In genomic region chr4:148038079-148038599, GRCm38 (mm10) we compare ENCODE assay signal across 9 mouse cellular contexts. TPM values are rescaled to one million over a fixed set of nuclear protein-coding genes. Genes with fewer than 3 reads are reported as not detected.
DNase-seq lines count a peak whose midpoint lies in the region; ATAC-seq and TF ChIP-seq lines count a peak whose summit lies in the region.
"Had no signal": no experiment of that assay in that cellular context is flagged by ENCODE, and none has a peak within 500 bp of the region (broad histone marks: within the 10 kb centered on the region; RNA-seq: fewer than 3 reads in every experiment).

No protein-coding gene starts in this region.

- H3K4me2 ChIP-seq in embryonic facial prominence, embryonic 11.5 days (ENCODE audit: low read depth, low read length) = peak overlapping the region; percentile 73
- H3K4me2 ChIP-seq in myocyte (ENCODE audit: low read depth) = peak overlapping the region; percentile 80

- no peaks in the 10 kb centered on the region for H3K9me3 ChIP-seq in embryonic facial prominence, embryonic 11.5 days (replicated peaks; ENCODE audit: control insufficient read depth, low read length)

- no peak for TF ChIP-seq POLR2A in myocyte (IDR thresholded peaks at IDR 0.05; ENCODE audit: insufficient read length, low read depth)

- H3K4me1 ChIP-seq in embryonic facial prominence, embryonic 11.5 days (ENCODE audit: control insufficient read depth, insufficient read depth, low read length) = no peaks in the 10 kb centered on the region

- TF ChIP-seq CTCF in layer of hippocampus, adult 2 months (conservative IDR thresholded peaks at IDR 0.05) = peak; percentile 35; the same call in 1 of the 2 replicates

- H3K27ac ChIP-seq in layer of hippocampus, adult 2 months = peak overlapping the region; percentile 97
- H3K27ac ChIP-seq in embryonic facial prominence, embryonic 11.5 days (replicated peaks; ENCODE audit: low read depth, low read length) = peak overlapping the region; percentile 70

- DNase-seq in layer of hippocampus, adult 2 months (ENCODE audit: low spot score in 2 of 2) = no peak
- DNase-seq in layer of hippocampus, adult 11-12 months (ENCODE audit: low spot score) = no peak
- DNase-seq in embryonic facial prominence, embryonic 11.5 days (ENCODE audit: low spot score) = no peak
- DNase-seq in adrenal gland, adult 18-20 months (ENCODE audit: low spot score in 2 of 2) = no peak
- no peak for DNase-seq in right cerebral cortex, postnatal 14 days

- ATAC-seq in embryonic facial prominence, embryonic 11.5 days (replicated peaks; ENCODE audit: insufficient number of reproducible peaks, low FRiP score, low TSS enrichment, low read depth) = no peak
- peak; percentile 0 for ATAC-seq in inflammation-experienced regulatory T-cells, adult 6 months
- ATAC-seq in megakaryocyte progenitor cell, adult 5-6 weeks (replicated peaks; ENCODE audit: poor library complexity) = no peak

- peaks cover 47% of the 10 kb centered on the region for H3K79me2 ChIP-seq in myocyte (ENCODE audit: control insufficient read depth, insufficient read depth)

- no peaks in the 10 kb centered on the region for H3K27me3 ChIP-seq in embryonic facial prominence, embryonic 11.5 days (ENCODE audit: control insufficient read depth, insufficient read depth, low read length)
- no peaks in the 10 kb centered on the region for H3K27me3 ChIP-seq in myocyte (ENCODE audit: control insufficient read depth, insufficient read depth, insufficient read length)

- 7% methylated on average over 26 of the region's 26 CpGs for WGBS in embryonic facial prominence, embryonic 11.5 days

- peak overlapping the region; percentile 84 for H3K4me3 ChIP-seq in layer of hippocampus, adult 2 months
- peak overlapping the region; percentile 88 for H3K4me3 ChIP-seq in embryonic facial prominence, embryonic 11.5 days (ENCODE audit: low read depth, low read length)
- H3K4me3 ChIP-seq in myocyte = peak overlapping the region; percentile 88

- peak overlapping the region; percentile 74 for H3K9ac ChIP-seq in embryonic facial prominence, embryonic 11.5 days (replicated peaks; ENCODE audit: low read length)

- H3ac ChIP-seq in myocyte (ENCODE audit: control insufficient read depth, insufficient read length) = peak overlapping the region; percentile 71

- H3K36me3 ChIP-seq in embryonic facial prominence, embryonic 11.5 days (replicated peaks; ENCODE audit: control insufficient read depth, insufficient read depth, low read depth, low read length) = no peaks in the 10 kb centered on the region; the same call in 1 of the 2 replicates
- H3K36me3 ChIP-seq in myocyte (ENCODE audit: control insufficient read depth, insufficient read depth) = peaks cover 10% of the 10 kb centered on the region

TF ChIP-seq in myocyte, 11 proteins besides CTCF, POLR2A, EP300 and RAD21:
- TF ChIP-seq SRF (IDR thresholded peaks at IDR 0.05; ENCODE audit: control insufficient read depth, insufficient read length, low read depth) (no peak), MYOD1 (IDR thresholded peaks at IDR 0.05; ENCODE audit: control insufficient read depth in 1 of 3, insufficient read length in 2 of 3, low read depth in 2 of 3) (peak in 1 of 3 experiments; percentile 18), TCF3 (IDR thresholded peaks at IDR 0.05; ENCODE audit: insufficient read length, low read depth) (no peak), MAX (IDR thresholded peaks at IDR 0.05; ENCODE audit: low read depth) (no peak), E2F4 (IDR thresholded peaks at IDR 0.05; ENCODE audit: insufficient read depth) (no peak), CEBPB (IDR thresholded peaks at IDR 0.05; ENCODE audit: insufficient read depth, poor library complexity, severe bottlenecking) (no peak)
TF ChIP-seq in myocyte: peak in this region for 1.

RNA-seq across cellular contexts. Expression of gene Clcn6, which starts 0.5 kb away (rescaled TPM):
- total RNA-seq in layer of hippocampus, adult 2 months (2021) = 10 to 100 TPM; 77.0 to 77.6 TPM
- polyA plus RNA-seq in embryonic facial prominence, embryonic 11.5 days (2014; fragmentation: Nextera tagmentation; extraction: Ambion mirVana) = 8.9 and 9.8 TPM in 2 replicates
- polyA plus RNA-seq in inflammation-experienced regulatory T-cells, adult 6 months (2017; shearing (Covaris generic)) = 1 to 10 TPM; 3.8 to 7.0 (median 6.3) TPM
- 19.6 TPM for polyA plus RNA-seq in myocyte (2012; fragmentation: generic; extraction: Trizol)
- 3.3 and 4.1 TPM in 2 replicates for total RNA-seq in megakaryocyte progenitor cell, adult 5-6 weeks (2015)
- total RNA-seq in megakaryocyte progenitor cell, adult 5-6 weeks (2017) = 1.5 and 6.4 TPM in 2 replicates
- 10 to 100 TPM; 11.2 to 13.8 TPM for total RNA-seq in adrenal gland, adult 18-20 months (2021)

RNA-seq across cellular contexts. Expression of gene Mthfr, which starts 0.7 kb away (rescaled TPM):
- total RNA-seq in layer of hippocampus, adult 2 months (2021) = 10 to 100 TPM; 33.5 to 37.2 TPM
- 13.5 and 14.1 TPM in 2 replicates for polyA plus RNA-seq in embryonic facial prominence, embryonic 11.5 days (2014; fragmentation: Nextera tagmentation; extraction: Ambion mirVana)
- 10 to 100 TPM in 1 of 3 experiments, 1 to 10 TPM in 2; 9.2 to 12.0 (median 9.5) TPM for polyA plus RNA-seq in inflammation-experienced regulatory T-cells, adult 6 months (2017; shearing (Covaris generic))
- 31.8 TPM for polyA plus RNA-seq in myocyte (2012; fragmentation: generic; extraction: Trizol)
- 5.5 and 6.2 TPM in 2 replicates for total RNA-seq in megakaryocyte progenitor cell, adult 5-6 weeks (2015)
- total RNA-seq in megakaryocyte progenitor cell, adult 5-6 weeks (2017) = 4.3 and 7.2 TPM in 2 replicates
- 10 to 100 TPM; 33.8 to 37.7 TPM for total RNA-seq in adrenal gland, adult 18-20 months (2021)

RNA-seq across cellular contexts. Expression of gene Nppa, which starts 37.6 kb away (rescaled TPM):
- not detected for total RNA-seq in layer of hippocampus, adult 2 months (2021)
- polyA plus RNA-seq in embryonic facial prominence, embryonic 11.5 days (2014; fragmentation: Nextera tagmentation; extraction: Ambion mirVana) = 1.9 and 19.5 TPM in 2 replicates
- not detected for polyA plus RNA-seq in inflammation-experienced regulatory T-cells, adult 6 months (2017; shearing (Covaris generic))
- not detected for polyA plus RNA-seq in myocyte (2012; fragmentation: generic; extraction: Trizol)
- total RNA-seq in megakaryocyte progenitor cell, adult 5-6 weeks (2015) = not detected in 2 replicates
- not detected in 2 replicates for total RNA-seq in megakaryocyte progenitor cell, adult 5-6 weeks (2017)
- not detected for total RNA-seq in adrenal gland, adult 18-20 months (2021)

RNA-seq across cellular contexts. Expression of gene Agtrap, which starts 49.7 kb away (rescaled TPM):
- 1 to 10 TPM; 7.2 to 9.8 TPM for total RNA-seq in layer of hippocampus, adult 2 months (2021)
- 7.0 and 10.3 TPM in 2 replicates for polyA plus RNA-seq in embryonic facial prominence, embryonic 11.5 days (2014; fragmentation: Nextera tagmentation; extraction: Ambion mirVana)
- polyA plus RNA-seq in inflammation-experienced regulatory T-cells, adult 6 months (2017; shearing (Covaris generic)) = 10 to 100 TPM; 13.3 to 21.5 (median 14.3) TPM
- 10.9 TPM for polyA plus RNA-seq in myocyte (2012; fragmentation: generic; extraction: Trizol)
- 16.3 and 16.5 TPM in 2 replicates for total RNA-seq in megakaryocyte progenitor cell, adult 5-6 weeks (2015)
- total RNA-seq in megakaryocyte progenitor cell, adult 5-6 weeks (2017) = 34.5 and 35.9 TPM in 2 replicates
- 10 to 100 TPM; 54.8 to 85.8 TPM for total RNA-seq in adrenal gland, adult 18-20 months (2021)

RNA-seq across cellular contexts. Expression of gene Nppb, which starts 52.6 kb away (rescaled TPM):
- not detected for total RNA-seq in layer of hippocampus, adult 2 months (2021)
- 0.57 and 1.0 TPM in 2 replicates for polyA plus RNA-seq in embryonic facial prominence, embryonic 11.5 days (2014; fragmentation: Nextera tagmentation; extraction: Ambion mirVana)
- not detected for polyA plus RNA-seq in inflammation-experienced regulatory T-cells, adult 6 months (2017; shearing (Covaris generic))
- polyA plus RNA-seq in myocyte (2012; fragmentation: generic; extraction: Trizol) = 0.26 TPM
- not detected in 2 replicates for total RNA-seq in megakaryocyte progenitor cell, adult 5-6 weeks (2015)
- total RNA-seq in megakaryocyte progenitor cell, adult 5-6 weeks (2017) = not detected in 2 replicates
- under 1 TPM in 1 of 2 experiments, not detected in 1; 0.42 TPM for total RNA-seq in adrenal gland, adult 18-20 months (2021)
- polyA plus RNA-seq: large intestine, adult 2 months had no signal

Comparison
In these comparisons a context has a peak if more than half of its experiments do, and no peak if none do; other contexts are left out.
1. RNA of gene Clcn6, which starts 0.5 kb away (total RNA-seq): 77.0 to 77.6 TPM in layer of hippocampus, adult 2 months; 11.2 to 13.8 TPM in adrenal gland, adult 18-20 months and 1.5 to 6.4 TPM in megakaryocyte progenitor cell, adult 5-6 weeks; every median in the first group is over 4 times any median in the second.
2. RNA of gene Mthfr, which starts 0.7 kb away (total RNA-seq): 33.8 to 37.7 TPM in adrenal gland, adult 18-20 months and 33.5 to 37.2 TPM in layer of hippocampus, adult 2 months; 4.3 to 7.2 TPM in megakaryocyte progenitor cell, adult 5-6 weeks; every median in the first group is over 4 times any median in the second.
3. Peak in every context shown above with its lines, with median percentiles within 50 percentile points of each other: H3K4me3 ChIP-seq.